Mouse (Mus musculus): ENCODE results near the gene Phtf2.

DNA sequence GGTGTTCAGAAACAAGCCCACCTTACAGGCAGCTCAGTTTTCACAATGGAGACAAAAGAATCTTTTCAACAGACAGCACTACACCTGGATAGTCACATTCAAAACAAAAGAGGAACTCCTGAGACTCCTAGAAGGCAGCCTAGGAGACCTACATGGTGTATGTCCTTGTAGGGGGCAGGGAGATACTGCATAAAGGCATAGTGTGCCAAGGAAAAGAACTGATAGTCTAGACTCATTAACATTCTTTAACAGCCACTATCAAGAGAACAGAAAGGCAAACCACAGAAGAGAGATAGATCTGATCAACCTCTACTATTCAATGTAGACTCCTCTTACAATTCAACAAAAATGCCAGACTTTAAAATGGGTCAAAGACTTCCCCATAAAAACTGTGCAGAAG is 48.5 kb upstream of the Phtf2 start:
- TF ChIP-seq CTCF (IDR thresholded peaks at IDR 0.05; ENCODE audit: insufficient read depth, low read length) (no peak), POLR2A (IDR thresholded peaks at IDR 0.05; ENCODE audit: borderline replicate concordance, extremely low read depth, low read depth, low read length) (no peak)
